Mouse (Mus musculus): ENCODE results near the gene Cela2a.

The Cela2a gene

GRCm38 (mm10) chr4:141857422-141857930 lies 31.5 kb upstream of the Cela2a start:
- DNase-seq: peak; percentile 82

GRCm38 (mm10) chr4:141853437-141853836 lies 27.5 kb upstream of the Cela2a start:
- peak; percentile 71 for DNase-seq

- no peak for DNase-seq
Measured at GRCm38 (mm10) chr4:141845999-141846398, 20.0 kb upstream of the Cela2a start, which contains the start of gene Ctrc. TSS of gene Ctrc (minus strand) at chr4:141846359.

GRCm38 (mm10) chr4:141834536-141835095 lies 8.7 kb upstream of the Cela2a start:
- DNase-seq: no peak

GRCm38 (mm10) chr4:141833911-141834310 lies 8.0 kb upstream of the Cela2a start:
- no peak for DNase-seq

GRCm38 (mm10) chr4:141831361-141831760 lies 5.4 kb upstream of the Cela2a start:
- DNase-seq: no peak

- no peak for DNase-seq
Measured at GRCm38 (mm10) chr4:141830381-141830780, 4.4 kb upstream of the Cela2a start.

- DNase-seq: no peak
Measured at GRCm38 (mm10) chr4:141828177-141828576, 2.2 kb upstream of the Cela2a start.

- DNase-seq: no peak
Measured at GRCm38 (mm10) chr4:141827401-141827800, 1.4 kb upstream of the Cela2a start.

- peak; percentile 81 for DNase-seq
Measured at GRCm38 (mm10) chr4:141822979-141823378, 3.0 kb downstream of the Cela2a start.

GRCm38 (mm10) chr4:141822089-141822488 lies 3.9 kb downstream of the Cela2a start:
- DNase-seq: peak; percentile 45

GRCm38 (mm10) chr4:141821178-141821577 lies 4.8 kb downstream of the Cela2a start:
- DNase-seq: no peak

GRCm38 (mm10) chr4:141819316-141819715 lies 6.6 kb downstream of the Cela2a start:
- DNase-seq: no peak

- no peak for DNase-seq
Measured at GRCm38 (mm10) chr4:141818861-141819260, 7.1 kb downstream of the Cela2a start.

- DNase-seq: no peak
Measured at GRCm38 (mm10) chr4:141817706-141818105, 8.3 kb downstream of the Cela2a start.

- no peak for DNase-seq
Measured at GRCm38 (mm10) chr4:141816776-141817655, 8.9 kb downstream of the Cela2a start.

GRCm38 (mm10) chr4:141816267-141816666 lies 9.7 kb downstream of the Cela2a start:
- no peak for DNase-seq

GRCm38 (mm10) chr4:141811375-141811774 lies 14.6 kb downstream of the Cela2a start:
- no peak for DNase-seq

- no peak for DNase-seq
Measured at GRCm38 (mm10) chr4:141810975-141811374, 15.0 kb downstream of the Cela2a start.

GRCm38 (mm10) chr4:141809850-141810464 lies 16.0 kb downstream of the Cela2a start:
- DNase-seq: peak; percentile 52

- DNase-seq: no peak
Measured at GRCm38 (mm10) chr4:141805886-141806285, 20.1 kb downstream of the Cela2a start.

GRCm38 (mm10) chr4:141804105-141804504 lies 21.9 kb downstream of the Cela2a start:
- DNase-seq: no peak

- DNase-seq: no peak
Measured at GRCm38 (mm10) chr4:141797545-141797944, 28.4 kb downstream of the Cela2a start.

- DNase-seq: no peak
Measured at GRCm38 (mm10) chr4:141796954-141797353, 29.0 kb downstream of the Cela2a start.

Data from liver (tissue).